Mouse (Mus musculus) embryo, embryonic 11 days (tissue): Measurements from ENCODE around the gene Ttc6.

Experiments used
- DNase-seq: peaks from one replicate; pipeline ENCODE4 v3.0.0-alpha.2; 2015

The Ttc6 gene

DNA sequence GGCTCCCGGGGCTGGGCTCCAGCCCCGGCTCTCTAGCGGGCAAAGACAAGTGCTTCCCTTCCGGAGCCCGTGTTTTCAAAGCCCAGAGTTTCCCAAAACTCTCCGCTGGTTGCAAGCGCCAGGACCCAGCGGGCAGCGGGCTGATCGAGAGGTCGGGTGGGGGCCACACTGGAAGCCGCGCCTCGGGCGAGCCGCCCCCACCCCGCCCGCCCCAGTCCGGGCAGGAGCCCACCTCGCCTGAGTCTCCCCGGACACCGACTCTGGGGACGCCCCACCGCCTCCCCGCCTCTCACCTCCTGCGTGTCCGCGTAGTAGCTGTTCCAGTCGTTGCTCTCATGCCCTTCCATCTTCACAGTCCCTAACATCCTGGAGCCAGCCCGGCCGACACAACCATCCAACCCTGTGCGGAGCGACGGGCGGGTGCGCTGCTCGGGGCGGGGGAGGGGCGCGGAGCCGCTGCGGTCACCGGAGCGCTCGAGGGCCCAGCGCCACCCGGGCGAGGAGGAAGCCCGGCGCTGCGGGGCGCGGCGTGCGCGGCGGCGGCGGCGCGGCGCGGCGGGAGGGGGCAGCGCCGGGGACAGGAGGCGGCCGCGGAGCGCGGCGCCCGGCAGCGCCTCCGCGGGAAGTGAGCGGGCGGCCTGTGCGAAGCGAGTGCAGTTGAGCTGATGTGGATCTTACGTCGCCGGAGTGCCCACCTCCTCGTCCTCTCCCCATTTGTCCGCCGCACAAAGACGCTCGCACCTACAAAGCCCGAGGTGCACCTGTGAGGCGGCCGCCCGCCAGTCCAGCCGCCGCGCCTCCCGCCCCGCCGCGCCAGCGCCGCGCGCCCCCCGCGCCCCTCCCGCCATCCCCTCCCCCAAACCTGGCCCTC, 18.3 kb upstream of the Ttc6 start:
- peak; percentile 72 for DNase-seq

DNA sequence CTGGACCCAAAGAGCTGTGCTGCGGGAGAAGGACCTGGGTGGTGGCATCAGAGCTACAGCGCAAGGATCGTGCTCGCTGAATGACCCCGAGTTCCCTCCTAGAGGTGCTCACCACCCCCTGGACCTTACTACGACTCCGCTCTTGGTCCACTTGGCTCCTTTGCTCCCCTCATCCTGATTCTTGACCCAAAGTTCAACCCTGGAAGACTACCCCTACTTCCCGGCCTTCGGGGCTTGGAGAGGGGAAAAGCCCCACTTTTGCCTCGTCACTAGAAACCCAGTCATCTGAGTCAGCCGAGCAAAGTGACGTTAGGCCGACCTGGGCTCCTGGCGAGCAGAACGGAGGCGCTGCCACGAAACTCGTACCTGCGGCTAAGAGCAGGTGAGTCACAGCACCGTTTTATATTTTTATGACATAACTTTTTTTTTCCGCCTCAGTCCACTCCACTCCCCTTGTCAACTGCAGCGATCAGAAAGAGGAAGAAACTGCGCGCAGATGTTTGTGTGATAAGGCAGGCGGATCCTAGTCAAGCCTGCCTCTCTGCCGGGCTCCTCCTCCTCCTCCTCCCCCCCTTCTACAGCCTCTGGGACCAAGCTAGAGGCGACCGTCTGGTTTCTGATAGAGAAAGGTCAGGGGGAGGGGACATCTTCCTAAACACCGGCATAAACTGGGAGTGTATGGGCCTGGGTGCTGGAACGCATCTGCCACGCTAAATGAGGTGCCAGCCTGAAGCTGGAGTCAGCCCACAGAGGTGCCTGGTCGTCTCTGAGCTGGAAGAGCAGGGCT, 17.3 kb upstream of the Ttc6 start, which contains the start of gene Foxa1:
Foxa1 (minus strand) TSS at position 502 of the 787 bp plus-strand sequence.
- DNase-seq, result peak; percentile 41

GRCm38 (mm10) chr12:57547890-57548289, 16.0 kb upstream of the Ttc6 start:
- peak; percentile 24 for DNase-seq

DNA sequence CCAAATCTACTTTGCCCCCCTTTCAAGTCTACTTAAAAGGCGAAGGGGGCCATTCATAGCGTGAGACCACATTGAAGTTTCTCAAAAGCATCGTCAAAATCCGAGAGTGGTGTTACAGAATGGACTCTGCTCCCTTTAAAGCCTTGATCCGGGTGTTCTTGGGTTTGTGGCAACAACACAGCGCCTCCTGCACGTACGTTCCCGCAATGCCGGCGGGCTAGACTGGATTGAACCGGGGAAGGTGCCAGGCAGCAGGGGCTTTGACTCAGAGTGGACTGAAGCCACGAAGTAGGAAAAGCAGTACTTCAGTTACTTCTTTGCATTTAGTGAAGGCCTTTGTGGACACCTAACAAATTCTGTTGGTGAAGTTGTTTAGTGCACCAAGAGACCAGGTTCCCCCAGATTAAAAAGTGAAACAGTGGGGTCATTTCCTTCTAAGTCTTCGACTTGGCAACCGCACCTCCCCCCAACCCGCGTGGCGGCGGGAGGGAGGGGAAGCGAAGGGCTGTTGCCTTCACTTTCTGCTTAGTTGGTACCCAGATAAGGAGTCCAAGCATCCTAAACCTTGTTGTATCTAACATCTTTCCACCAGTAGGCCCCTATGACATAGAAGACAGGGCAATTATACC, 15.4 kb upstream of the Ttc6 start:
- peak; percentile 76 for DNase-seq

DNA sequence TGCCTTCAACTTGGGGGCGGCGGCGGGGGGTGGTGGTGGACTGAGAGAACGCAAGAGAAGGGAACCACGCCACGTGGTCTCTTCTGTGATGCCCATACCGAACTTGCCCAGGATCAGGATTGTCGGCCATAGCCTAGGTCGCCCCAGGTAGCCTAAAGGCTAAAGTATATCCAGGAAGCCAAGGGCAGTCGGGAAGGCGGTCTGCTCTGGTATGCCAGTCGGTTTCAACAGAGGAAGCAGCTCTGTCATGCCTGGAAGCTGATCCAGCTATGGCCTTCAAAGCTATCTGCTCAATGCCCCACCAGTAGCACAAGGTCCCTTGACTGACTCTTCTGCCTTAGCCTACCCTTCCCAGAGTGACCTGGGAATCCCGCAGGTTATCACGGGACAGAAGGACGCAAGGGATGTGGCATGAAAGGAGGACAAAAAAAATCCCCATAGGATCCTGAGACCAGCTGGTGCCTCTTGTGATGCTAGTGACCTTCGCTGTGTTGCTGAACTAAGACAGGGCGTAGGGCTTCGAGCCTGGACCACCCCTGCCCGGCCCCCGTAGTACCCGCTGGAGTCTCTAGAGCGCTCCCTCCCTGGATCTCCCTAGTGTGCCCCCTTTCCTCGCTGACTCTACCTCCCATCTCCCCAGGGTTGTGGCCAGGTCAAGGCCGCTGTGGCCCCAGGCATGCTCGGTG, 14.8 kb upstream of the Ttc6 start:
- DNase-seq, result peak; percentile 22

DNA sequence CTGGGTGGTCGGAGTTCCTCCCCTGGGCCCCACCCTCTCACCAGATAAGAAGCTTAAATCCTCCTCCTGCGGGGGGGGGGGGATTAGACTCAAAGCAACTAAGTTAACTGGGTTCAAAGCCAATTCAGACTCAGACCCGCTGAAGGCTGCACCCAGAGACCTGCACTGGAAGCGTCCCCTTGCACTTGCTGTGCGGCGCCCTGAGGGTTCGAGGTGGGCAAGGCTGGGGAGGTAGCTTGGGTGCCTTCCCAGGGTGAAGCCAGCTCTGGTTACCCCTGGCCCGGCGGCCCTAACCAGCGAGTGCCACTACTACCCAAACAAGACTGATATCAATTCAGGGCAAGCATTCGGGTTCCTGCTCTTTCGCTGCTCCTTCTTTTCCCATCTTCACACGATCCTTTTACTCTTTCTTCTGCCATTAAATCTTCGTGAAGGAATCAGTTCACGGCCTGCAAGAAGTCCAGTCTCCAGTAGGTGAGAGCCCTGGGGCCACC, 14.2 kb upstream of the Ttc6 start:
- peak; percentile 14 for DNase-seq

GRCm38 (mm10) chr12:57550181-57550808, 13.6 kb upstream of the Ttc6 start:
- DNase-seq, result peak; percentile 31

DNA sequence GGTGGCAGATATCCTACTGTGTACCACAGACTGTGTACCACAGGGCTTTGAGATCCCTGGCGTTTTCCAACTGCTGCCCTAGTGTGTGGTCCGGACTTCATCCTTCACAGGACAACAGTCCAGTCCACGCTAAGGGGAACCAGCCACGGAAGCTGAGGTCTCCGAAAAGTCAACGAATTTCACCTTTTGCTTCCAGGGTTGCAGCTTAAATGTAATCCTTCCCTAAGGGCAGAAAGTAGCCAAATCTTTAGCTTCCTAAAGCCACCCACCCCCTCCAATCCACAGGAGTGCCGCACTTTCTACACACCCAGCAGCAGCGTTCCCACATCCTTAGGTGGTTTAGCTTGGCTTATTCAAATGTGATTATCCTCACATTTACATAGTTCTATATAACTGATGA, 13.0 kb upstream of the Ttc6 start:
- DNase-seq, result peak; percentile 32

GRCm38 (mm10) chr12:57552286-57552685, 11.6 kb upstream of the Ttc6 start:
- DNase-seq, result no peak

DNA sequence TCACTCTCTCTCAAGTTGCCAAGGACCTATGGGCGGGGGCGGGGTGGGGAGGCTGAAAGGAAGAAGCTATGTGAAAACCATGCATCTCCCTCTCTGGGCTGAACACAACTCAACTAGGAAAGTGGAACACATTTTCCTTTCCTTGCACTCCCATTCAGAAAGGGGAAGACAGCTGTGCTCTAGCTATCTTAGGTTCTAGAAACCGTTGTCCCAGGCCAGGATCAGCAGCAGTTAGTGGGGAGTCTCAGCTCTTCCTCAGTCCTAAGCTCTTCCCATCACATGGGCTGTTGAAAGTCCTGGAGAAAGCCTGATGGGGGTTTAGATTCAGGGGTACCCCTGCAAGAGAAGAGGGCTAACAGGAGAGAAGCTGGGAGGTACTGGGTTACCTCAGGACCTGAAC, 9.8 kb upstream of the Ttc6 start:
- DNase-seq, result no peak

- DNase-seq, result no peak
Measured at GRCm38 (mm10) chr12:57571773-57572172, 7.9 kb downstream of the Ttc6 start.

GRCm38 (mm10) chr12:57572415-57572814, 8.5 kb downstream of the Ttc6 start:
- DNase-seq, result no peak

GRCm38 (mm10) chr12:57575931-57576628, 12.2 kb downstream of the Ttc6 start:
- DNase-seq, result peak; percentile 82

DNA sequence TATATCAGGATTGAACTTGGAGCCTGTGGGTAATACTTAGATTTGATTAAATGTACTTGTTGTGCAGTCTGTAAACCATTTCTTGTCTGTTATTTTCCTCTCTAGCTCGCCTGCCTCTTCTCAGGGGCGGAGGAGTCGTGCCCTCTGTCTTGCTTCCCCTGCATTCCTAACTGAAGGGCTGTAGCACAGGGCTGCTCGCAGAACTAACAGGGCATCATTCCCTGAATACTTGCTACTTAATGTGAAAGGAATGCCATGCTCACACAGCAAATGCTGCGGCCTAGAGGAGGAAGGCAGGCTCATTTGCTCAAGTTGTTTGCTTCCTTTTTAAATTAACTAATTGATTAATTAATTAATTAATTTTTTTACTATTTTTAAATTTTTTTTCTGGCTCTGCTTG, 43.7 kb downstream of the Ttc6 start:
- peak; percentile 14 for DNase-seq

- no peak for DNase-seq
Measured at GRCm38 (mm10) chr12:57615137-57615536, 51.2 kb downstream of the Ttc6 start.

GRCm38 (mm10) chr12:57622030-57622429, 58.1 kb downstream of the Ttc6 start:
- peak; percentile 21 for DNase-seq

GRCm38 (mm10) chr12:57623264-57623663, 59.4 kb downstream of the Ttc6 start:
- no peak for DNase-seq

DNA sequence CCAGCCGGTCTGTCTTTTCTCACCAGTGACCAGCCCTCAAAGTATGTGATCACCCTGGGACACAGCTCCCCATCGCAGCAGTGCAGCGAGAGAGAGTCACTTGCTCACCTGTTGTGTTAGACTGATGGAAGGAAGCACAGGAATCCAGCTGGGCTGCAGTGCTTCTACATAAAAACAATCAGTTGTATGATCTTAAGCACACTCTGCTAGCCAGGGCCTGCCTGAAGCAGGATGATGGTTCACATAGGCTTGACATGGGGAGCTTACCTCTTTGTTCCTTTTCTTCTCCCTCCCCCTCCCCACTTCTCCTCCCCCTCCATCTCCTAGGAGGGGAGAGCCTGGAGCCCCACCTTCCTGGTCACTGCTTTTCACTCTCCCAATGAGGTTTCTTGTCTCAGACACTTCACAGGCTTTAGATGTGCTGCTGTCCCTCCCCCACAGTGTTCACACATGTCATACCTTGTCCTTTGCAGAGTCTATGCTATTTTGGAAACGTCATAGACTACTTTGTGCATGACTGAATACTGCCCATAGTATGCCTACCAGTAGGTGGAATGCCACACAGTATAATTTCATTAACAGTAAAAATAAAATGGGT, 60.2 kb downstream of the Ttc6 start:
- DNase-seq, result no peak

GRCm38 (mm10) chr12:57650011-57650410, 86.1 kb downstream of the Ttc6 start:
- DNase-seq, result no peak

GRCm38 (mm10) chr12:57650677-57651076, 86.8 kb downstream of the Ttc6 start:
- no peak for DNase-seq
